Mouse (Mus musculus): ENCODE measurements around the gene Stat2. TPM values are rescaled to one million over a fixed set of nuclear protein-coding genes. Genes with fewer than 3 reads are reported as not detected.
"Not testable (repeated sequence)": the region's sequence is repeated elsewhere in the genome, so short reads cannot be mapped to it uniquely, and the experiment has no call there.

Stat2 gene
- total RNA-seq, 2 experiments from 2014 or later = 34.4 to 34.7 TPM

DNA sequence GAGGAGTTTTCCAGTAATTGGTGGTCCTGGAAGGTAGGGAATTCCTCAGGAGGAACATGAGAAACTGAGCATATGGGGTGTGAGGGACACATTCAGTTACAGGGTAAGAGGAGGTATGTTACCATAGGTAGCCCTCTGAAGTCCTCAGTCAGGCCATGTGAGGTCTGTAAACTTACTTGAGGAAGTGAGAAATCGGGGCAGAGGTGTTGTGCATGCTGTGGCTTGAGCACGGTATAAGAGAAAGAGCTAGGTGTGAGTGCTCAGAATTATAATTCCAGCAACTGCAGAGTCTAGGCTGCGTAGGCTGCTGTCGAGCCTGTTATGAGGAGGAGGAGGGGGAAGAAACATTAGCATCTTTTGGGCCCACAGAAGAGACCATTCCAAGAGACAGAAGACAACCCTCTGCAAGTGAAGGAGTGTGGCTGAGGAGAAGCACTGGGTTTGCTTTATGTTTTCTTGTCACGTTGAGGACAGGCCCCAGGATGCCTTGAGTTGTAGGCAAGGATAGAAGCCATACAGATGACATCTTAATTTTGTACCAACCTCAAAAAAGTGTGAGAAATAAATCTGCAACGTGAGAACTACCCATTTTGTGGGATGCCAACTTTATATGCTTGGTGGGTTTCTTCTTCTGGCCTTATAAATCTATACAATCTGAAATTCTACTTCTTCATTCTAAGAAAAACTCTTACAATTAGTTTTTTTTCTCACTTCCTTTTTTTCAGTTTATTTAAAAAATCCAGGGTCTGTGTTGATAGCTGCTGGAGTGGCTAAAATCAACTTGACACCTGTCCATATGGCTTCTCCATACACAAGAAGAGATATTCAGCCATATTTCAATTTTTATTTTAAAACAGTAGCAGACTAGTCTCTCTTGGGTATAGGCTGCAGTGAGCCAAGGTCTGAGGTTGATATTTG is 6.7 kb upstream of the Stat2 start:
- Histone ChIP-seq H3K27ac (no peak overlapping the region), H3K4me3 (no peak overlapping the region)
- no peak for DNase-seq (ENCODE audit: low spot score in 2 of 2)
- TF ChIP-seq CTCF (conservative IDR thresholded peaks at IDR 0.05) = no peak

- no peak for TF ChIP-seq CTCF (conservative IDR thresholded peaks at IDR 0.05)
- no peak within 1 kb of the TSS for H3K4me3 ChIP-seq
- no peak for DNase-seq (ENCODE audit: low spot score in 2 of 2)
- H3K27ac ChIP-seq = no peak within 1 kb of the TSS
Measured at GRCm38 (mm10) chr10:128268371-128268770, 2.0 kb upstream of the Stat2 start, which contains the start of gene Apof. Gene Apof, plus strand, starts transcription at chr10:128268671.

GRCm38 (mm10) chr10:128269206-128269910 is 1.0 kb upstream of the Stat2 start:
- no peak for DNase-seq (ENCODE audit: low spot score in 2 of 2)
- peak overlapping the region; percentile 99 for H3K4me3 ChIP-seq
- TF ChIP-seq CTCF (conservative IDR thresholded peaks at IDR 0.05) = no peak
- H3K27ac ChIP-seq = peak overlapping the region; percentile 89; the same call in 1 of the 2 replicates

DNA sequence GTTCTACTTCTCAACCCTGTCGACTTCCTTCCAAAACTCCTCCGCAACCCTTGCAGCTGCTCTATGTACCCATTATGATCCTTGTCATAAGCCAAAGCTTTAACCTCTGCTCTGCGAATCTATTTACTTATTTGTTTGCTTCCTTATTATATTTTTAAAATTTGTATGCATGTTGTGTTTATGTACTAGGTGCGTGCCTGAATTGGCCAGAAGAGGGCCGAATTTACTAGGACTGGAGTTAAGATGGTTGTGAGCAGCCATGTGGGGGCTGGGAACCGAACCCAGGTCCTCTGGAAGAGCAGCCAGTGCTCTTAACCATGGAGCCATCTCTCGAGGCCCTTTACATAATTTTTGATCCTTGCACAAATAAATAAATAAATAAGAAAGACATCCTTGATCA is 507 bp downstream of the Stat2 start:
- H3K4me3 ChIP-seq = peak overlapping the region; percentile 99
- peak overlapping the region; percentile 92 for H3K27ac ChIP-seq
- DNase-seq (ENCODE audit: low spot score in 2 of 2) = no peak
- TF ChIP-seq CTCF (conservative IDR thresholded peaks at IDR 0.05) = peak; percentile 57

DNA sequence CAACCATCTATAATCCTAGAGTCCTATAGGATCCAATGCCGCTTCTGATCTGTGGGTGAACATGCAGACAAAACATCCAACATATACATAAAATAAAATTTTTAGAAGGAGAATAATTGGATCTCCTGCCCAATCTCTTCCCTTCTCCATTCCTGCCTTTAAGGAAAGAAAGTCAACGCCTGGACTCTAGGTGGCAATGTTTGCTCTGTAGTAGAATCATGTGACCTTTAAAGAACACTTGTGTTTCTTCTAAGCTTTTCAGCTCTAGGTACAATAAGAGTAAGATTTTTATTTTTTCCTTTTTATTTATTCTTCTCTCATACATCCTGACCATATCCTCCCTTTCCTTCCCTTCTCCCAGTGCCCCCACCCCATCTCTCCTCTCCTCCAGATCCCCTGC is 1.5 kb downstream of the Stat2 start:
- Histone ChIP-seq H3K27ac (no peak overlapping the region), H3K4me3 (no peak overlapping the region)
- DNase-seq (ENCODE audit: low spot score in 2 of 2) = no peak
- peak; percentile 53 for TF ChIP-seq CTCF (conservative IDR thresholded peaks at IDR 0.05)

- not testable (repeated sequence) for H3K27ac ChIP-seq; H3K4me3 ChIP-seq; DNase-seq (ENCODE audit: low spot score in 2 of 2)
- peak; percentile 38 for TF ChIP-seq CTCF (conservative IDR thresholded peaks at IDR 0.05)
Measured at GRCm38 (mm10) chr10:128272819-128273439, 2.6 kb downstream of the Stat2 start.

DNA sequence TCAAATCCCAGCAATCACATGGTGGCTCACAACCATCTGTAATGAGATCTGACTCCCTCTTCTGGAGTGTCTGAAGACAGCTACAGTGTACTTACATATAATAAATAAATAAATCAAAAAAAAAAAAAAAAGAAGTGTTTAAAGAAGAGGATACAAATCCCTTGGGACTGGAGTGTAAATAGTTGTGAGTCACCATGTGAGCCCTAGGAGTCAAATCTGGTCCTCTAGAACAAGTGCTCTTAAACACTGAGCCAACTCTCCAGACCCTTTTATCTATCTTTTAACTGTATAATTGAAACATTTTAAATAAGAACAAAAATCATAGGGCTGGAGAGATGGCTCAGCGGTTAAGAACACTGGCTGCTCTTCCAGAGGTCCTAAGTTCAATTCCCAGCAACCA is 5.0 kb downstream of the Stat2 start:
- not testable (repeated sequence) for DNase-seq (ENCODE audit: low spot score in 2 of 2)

DNA sequence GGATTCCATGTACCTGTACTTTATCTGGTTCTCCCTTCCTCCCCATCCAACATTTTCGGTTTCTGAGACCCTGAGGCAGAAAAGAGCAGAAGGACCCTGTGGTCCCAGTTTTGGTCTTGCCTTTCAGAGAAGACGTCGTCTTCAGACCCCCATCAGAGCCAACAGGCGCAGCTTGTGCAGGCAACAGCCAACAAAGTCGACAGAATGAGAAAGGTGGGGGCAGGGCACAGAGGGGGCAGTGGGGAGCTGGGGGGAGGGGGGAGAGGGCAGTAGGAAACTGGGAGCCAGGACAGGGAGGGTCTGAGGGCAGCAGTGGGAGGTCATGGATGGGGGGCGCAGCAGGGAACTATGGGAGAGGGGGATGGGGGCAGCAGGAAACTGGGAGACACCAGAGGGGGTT is 7.8 kb downstream of the Stat2 start:
- Histone ChIP-seq H3K27ac (no peak overlapping the region), H3K4me3 (no peak overlapping the region)
- TF ChIP-seq CTCF (conservative IDR thresholded peaks at IDR 0.05) = no peak
- DNase-seq (ENCODE audit: low spot score in 2 of 2) = no peak

More for the DNA sequence above, 5.0 kb downstream of the Stat2 start:
- not testable (repeated sequence) for H3K27ac ChIP-seq, H3K4me3 ChIP-seq

DNA sequence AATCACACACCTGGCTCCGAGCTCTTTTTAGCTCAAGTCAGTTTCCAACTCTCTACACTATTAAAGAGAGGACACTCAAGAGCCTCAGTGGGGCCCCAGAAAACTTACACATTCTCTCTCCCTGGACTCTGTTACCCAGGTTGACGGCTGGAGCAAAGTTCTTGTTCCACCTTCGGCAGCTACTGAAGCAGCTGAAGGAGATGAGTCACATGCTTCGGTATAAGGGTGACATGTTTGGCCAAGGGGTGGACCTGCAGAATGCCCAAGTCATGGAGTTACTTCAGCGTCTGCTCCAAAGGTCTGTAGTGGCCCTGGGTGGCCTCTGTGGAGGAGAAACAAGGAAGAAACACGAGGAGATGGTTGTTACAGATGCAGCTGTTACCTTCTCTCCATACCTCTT is 10.6 kb downstream of the Stat2 start:
- H3K4me3 ChIP-seq = no peak overlapping the region
- no peak for DNase-seq (ENCODE audit: low spot score in 2 of 2)

GRCm38 (mm10) chr10:128281682-128282081 is 11.3 kb downstream of the Stat2 start:
- Histone ChIP-seq H3K4me3 (no peak overlapping the region), H3K27ac (no peak overlapping the region)
- TF ChIP-seq CTCF (conservative IDR thresholded peaks at IDR 0.05) = no peak
- no peak for DNase-seq (ENCODE audit: low spot score in 2 of 2)

More for the DNA sequence above, 10.6 kb downstream of the Stat2 start:
- no peak overlapping the region for H3K27ac ChIP-seq
- TF ChIP-seq CTCF (conservative IDR thresholded peaks at IDR 0.05) = no peak

DNA sequence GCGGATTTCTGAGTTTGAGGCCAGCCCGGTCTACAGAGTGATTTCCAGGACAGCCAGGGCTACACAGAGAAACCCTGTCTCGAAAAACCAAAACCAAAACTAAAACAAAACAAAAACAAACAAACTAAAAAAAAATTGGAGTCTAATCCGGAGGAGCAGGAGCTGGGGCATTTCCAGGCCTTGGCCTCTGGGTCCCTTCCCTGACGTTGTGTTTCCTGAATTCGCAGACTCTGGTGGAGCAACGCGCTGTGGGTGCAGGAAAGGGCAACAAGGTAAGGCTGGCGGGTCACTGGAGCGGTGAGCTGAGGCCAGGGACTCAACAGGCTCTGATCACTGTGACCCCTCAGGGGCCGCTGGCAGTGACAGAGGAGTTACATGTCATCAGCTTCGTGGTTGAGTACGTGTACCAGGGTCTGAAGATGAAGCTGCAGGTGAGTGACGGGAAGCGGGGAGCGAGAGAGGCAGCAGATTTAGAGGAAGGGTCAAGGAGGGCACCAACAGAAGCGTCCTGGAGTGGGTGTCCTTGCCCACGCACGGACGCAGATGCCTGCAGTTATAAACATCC is 12.6 kb downstream of the Stat2 start:
- no peak for TF ChIP-seq CTCF (conservative IDR thresholded peaks at IDR 0.05)
- Histone ChIP-seq H3K4me3 (no peak overlapping the region), H3K27ac (no peak overlapping the region)
- DNase-seq (ENCODE audit: low spot score in 2 of 2) = no peak

- peak; percentile 86 for TF ChIP-seq CTCF (conservative IDR thresholded peaks at IDR 0.05)
- peak in 1 of 2 experiments; percentile 68 for DNase-seq (ENCODE audit: low spot score in 2 of 2)
- H3K4me3 ChIP-seq = no peak overlapping the region
- H3K27ac ChIP-seq = no peak overlapping the region
Measured at GRCm38 (mm10) chr10:128283604-128284579, 13.5 kb downstream of the Stat2 start.

DNA sequence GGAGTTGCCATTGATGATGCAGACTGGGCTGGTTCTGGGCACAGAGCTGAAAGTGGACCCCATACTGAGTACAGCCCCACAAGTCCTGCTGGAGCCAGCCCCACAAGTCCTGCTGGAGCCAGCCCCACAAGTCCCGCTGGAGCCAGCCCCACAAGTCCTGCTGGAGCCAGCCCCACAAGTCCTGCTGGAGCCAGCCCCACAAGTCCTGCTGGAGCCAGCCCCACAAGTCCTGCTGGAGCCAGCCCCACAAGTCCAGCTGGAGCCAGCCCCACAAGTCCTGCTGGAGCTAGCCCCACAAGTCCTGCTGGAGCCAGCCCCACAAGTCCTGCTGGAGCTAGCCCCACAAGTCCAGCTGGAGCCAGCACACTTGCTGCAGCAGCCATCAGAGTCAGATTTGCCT is 20.2 kb downstream of the Stat2 start:
- not testable (repeated sequence) for DNase-seq (ENCODE audit: low spot score in 2 of 2); H3K4me3 ChIP-seq
- H3K27ac ChIP-seq = peak overlapping the region; percentile 39; the same call in 1 of the 2 replicates

Data from layer of hippocampus, adult 2 months (tissue).